Mouse (Mus musculus) left cerebral cortex, postnatal 36 days (tissue): ENCODE results near the gene Slc11a2. TPM values are rescaled to one million over a fixed set of nuclear protein-coding genes. Genes with fewer than 3 reads are reported as not detected.

ENCODE experiments used
- DNase-seq, 2 experiments: peaks; one replicate each; pipeline ENCODE4 v3.0.0; 2021 to 2022; ENCODE audit warnings: low spot score in 2 of 2, mixed read lengths in 1 of 2
- intact Hi-C: fragments of 180-260 bp; cut with DNase I; formaldehyde crosslinking; loops from one replicate; pipeline ENCODE4 v1.15.1; 2025
- total RNA-seq, 2 experiments: library from RNA; stranded (reverse); gene quantifications; 2 replicates each; pipeline ENCODE4 v1.2.3; 2021

Slc11a2 gene
- total RNA-seq, 2 experiments from 2014 or later = 57.9 to 60.6 TPM

GRCm38 (mm10) chr15:100411731-100412130, 13.1 kb downstream of the Slc11a2 start:
- no peak for DNase-seq
- intact Hi-C loops = no loop called here

- DNase-seq = no peak
- intact Hi-C loops = no loop called here
Observed at GRCm38 (mm10) chr15:100410918-100411672, 13.8 kb downstream of the Slc11a2 start.

DNA sequence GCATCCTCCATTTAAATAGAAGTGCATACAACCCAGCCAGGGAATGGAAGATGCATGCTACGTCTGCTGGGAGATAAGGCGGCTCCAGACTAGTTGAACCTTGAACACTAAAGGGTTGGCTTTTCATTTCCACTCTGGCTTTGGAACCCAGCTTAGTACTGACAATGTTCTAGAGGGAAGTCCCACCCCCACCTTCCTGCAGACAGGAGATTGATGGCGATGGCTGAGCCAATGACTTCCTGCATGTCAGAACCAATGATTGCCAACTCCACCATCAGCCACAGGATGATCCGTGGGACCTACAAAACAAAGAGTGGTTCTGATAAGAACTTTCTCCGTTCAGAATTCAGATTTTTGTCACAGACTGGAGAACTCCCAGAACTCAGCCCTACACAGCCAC, 18.8 kb downstream of the Slc11a2 start:
- no peak for DNase-seq
- intact Hi-C loops = no loop called here

GRCm38 (mm10) chr15:100403318-100404000, 21.4 kb downstream of the Slc11a2 start:
- intact Hi-C loops = no loop called here
- DNase-seq = no peak

- intact Hi-C loops = no loop called here
- DNase-seq = no peak
Observed at GRCm38 (mm10) chr15:100402798-100403197, 22.1 kb downstream of the Slc11a2 start.

DNA sequence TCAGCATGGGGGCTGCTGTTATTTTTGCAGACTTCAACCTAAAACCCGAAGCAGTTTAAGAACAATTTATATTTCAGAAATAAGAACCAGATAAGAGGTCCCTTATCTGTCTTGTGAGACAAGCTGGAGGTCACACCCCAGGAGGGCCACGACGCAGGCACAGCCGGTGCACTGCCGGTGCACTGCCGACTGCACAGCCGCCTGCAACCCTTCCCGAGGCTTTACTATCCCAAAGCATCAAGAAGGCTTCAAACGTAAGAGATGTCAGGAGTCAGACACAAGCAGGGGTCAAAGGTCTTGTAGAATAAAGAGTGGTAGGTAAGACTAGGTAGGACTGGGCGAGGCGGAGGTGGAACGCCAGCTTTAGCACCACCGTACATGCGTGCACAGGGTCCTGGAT, 22.5 kb downstream of the Slc11a2 start:
- intact Hi-C loops = no loop called here
- DNase-seq = no peak

DNA sequence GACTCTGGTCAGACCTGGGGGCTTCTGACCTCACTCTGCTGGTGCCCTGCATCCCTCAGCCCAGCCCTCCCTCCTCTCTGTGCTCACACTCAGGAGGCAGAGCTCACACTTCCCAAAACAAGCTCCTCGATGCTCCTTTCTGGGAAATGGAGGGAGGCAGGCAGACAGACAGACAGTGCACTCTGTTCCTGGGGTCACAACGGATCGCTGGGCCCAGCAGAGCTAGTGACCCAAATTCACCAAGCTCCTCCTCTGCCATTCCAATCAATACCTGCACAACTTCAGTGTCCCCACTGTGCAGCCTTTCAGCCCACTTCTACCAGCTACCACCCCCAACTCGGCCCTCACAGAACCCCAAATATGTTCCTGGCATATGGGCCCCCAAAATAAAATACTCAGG, 23.1 kb downstream of the Slc11a2 start:
- no peak for DNase-seq
- intact Hi-C loops = no loop called here

DNA sequence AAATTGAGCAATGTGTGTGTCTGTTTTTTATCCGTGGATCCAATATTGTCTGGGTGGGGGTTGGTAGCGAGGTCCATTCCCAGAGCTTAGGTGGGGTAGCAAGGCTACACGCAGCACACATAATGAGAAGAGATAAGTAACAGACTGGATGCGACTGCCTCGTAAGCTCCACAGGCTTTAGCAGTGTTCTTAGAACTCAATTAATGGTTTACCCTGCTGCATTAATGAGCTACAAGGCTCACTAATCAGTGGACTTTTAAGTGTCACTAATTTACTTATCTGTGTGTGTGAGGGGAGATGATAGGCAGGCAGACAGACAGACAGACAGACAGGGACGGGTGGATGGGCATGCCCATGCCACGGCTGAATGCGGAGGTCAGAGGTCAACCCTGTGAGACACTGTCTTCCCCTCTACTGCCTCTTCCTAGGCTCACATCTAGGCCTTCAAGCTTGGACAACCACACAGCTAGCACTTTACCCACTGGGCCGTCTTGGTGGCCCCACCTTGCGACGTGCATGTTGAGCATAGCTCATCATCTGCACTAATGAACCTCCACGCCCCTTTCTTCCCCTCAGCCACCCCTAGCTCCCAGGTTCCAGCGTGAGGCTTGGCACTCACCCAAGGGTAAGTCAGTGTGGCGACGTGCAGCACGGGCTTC, 24.2 kb downstream of the Slc11a2 start:
- no peak for DNase-seq
- intact Hi-C loops = no loop called here

GRCm38 (mm10) chr15:100395561-100395960, 29.3 kb downstream of the Slc11a2 start:
- intact Hi-C loops = no loop called here

GRCm38 (mm10) chr15:100393016-100393415, 31.9 kb downstream of the Slc11a2 start:
- intact Hi-C loops = no loop called here

More at GRCm38 (mm10) chr15:100395561-100395960, 29.3 kb downstream of the Slc11a2 start:
- no peak for DNase-seq

GRCm38 (mm10) chr15:100391599-100391998, 33.3 kb downstream of the Slc11a2 start:
- DNase-seq = no peak
- intact Hi-C loops = no loop called here

More at GRCm38 (mm10) chr15:100393016-100393415, 31.9 kb downstream of the Slc11a2 start:
- DNase-seq = no peak

- DNase-seq = no peak
- intact Hi-C loops = no loop called here
Observed at GRCm38 (mm10) chr15:100391066-100391465, 33.8 kb downstream of the Slc11a2 start.

- intact Hi-C loops = loop anchor here (10.0 kb wide), 1 partner anchor 66 kb away; no protein-coding TSS in a partner anchor
- DNase-seq = no peak
Observed at GRCm38 (mm10) chr15:100388886-100389285, 36.0 kb downstream of the Slc11a2 start.

DNA sequence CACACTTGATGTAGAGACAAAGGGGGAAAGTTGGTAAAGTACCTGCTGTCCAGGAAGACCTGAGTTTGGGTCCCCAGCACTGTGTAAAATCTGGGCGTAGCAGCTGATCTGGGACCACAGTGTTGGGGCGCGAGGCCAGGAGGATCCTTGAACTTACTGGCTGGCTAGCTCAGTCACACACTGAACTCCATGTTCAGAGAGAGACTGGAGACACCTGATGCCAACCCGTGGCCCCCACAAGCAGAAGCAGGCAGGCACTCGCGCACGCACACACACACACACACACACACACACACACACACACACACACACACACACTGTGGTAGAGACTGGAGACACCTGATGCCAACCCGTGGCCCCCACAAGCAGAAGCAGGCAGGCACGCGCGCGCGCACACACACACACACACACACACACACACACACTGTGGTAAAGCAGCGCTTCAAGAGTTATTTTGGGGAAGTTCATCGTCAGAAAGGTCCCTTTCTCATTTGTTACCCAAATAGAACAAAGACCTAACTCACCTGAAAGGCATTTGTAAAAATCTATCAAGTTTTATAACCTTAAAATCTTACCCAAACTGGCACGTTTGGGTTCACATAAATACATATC, 36.5 kb downstream of the Slc11a2 start:
- intact Hi-C loops = loop anchor here (10.0 kb wide), 1 partner anchor 66 kb away; no protein-coding TSS in a partner anchor

DNA sequence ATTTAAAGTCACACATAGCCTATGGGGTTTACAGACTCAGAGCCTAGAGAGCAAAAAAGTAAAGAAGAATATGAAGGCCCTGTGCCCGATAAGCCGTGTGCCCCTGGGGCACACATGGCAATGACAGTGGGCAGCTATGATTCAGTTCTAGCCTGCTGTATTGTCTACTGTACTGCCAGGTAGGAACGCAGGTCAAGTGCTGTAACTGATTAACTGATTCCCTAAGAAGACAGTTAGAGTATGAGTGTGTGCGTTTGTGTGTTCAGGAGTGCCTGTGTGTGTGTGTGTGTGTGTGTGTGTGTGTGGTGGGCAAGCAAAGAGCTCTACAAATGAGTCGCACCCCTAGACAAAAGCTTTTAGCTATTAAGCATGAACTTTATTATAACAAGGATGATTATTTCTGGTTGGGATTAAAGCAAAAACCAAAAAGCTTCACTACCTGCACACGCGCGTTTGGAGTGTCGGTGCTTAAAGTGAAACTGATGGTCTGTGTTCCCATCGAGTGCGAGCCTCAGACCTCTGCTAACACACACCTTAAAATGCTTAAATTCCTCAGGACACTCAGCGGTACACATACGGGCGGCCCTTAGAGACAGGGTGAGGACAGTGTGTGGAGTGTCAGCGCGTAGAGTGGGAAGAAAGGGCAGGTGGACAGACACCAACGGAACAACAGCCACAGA, 37.2 kb downstream of the Slc11a2 start:
- no peak for DNase-seq
- intact Hi-C loops = loop anchor here (10.0 kb wide), 1 partner anchor 67 kb away; no protein-coding TSS in a partner anchor

More for the DNA sequence above, 36.5 kb downstream of the Slc11a2 start:
- no peak for DNase-seq

- intact Hi-C loops = loop anchor here (10.0 kb wide), 1 partner anchor 69 kb away; no protein-coding TSS in a partner anchor
Observed at GRCm38 (mm10) chr15:100385705-100386104, 39.2 kb downstream of the Slc11a2 start.

GRCm38 (mm10) chr15:100380104-100380503, 44.8 kb downstream of the Slc11a2 start:
- intact Hi-C loops = loop anchor here (10.0 kb wide), 1 partner anchor 75 kb away; no protein-coding TSS in a partner anchor
- DNase-seq = no peak

More at GRCm38 (mm10) chr15:100385705-100386104, 39.2 kb downstream of the Slc11a2 start:
- no peak for DNase-seq

GRCm38 (mm10) chr15:100379658-100380057, 45.2 kb downstream of the Slc11a2 start:
- DNase-seq = no peak
- intact Hi-C loops = loop anchor here (5.0 to 10.0 kb wide), 2 partner anchors 75 to 117 kb away; no protein-coding TSS in a partner anchor
